14 mouse cellular contexts compared by ENCODE assay signal in genomic region chr1:23845007-23845406, GRCm38 (mm10).
"Had no signal": no experiment of that assay in that cellular context is flagged by ENCODE, and none has a peak within 500 bp of the region (broad histone marks: within the 10 kb centered on the region; RNA-seq: fewer than 3 reads in every experiment).

No protein-coding gene starts in this region.

- H3K4me1 ChIP-seq: limb, embryonic 10.5 days; liver, embryonic 15.5 days; midbrain, embryonic 12.5 days; stomach, embryonic 15.5 days had no signal

- H3K4me3 ChIP-seq: limb, embryonic 10.5 days; liver, embryonic 15.5 days; megakaryocyte, embryonic 14.5 days; midbrain, embryonic 12.5 days; stomach, embryonic 15.5 days had no signal

- H3K9me3 ChIP-seq: limb, embryonic 10.5 days; liver, embryonic 15.5 days; megakaryocyte, embryonic 14.5 days; midbrain, embryonic 12.5 days; stomach, embryonic 15.5 days had no signal

- H3K9ac ChIP-seq: liver, embryonic 15.5 days; lung, embryonic 14.5 days; midbrain, embryonic 12.5 days; stomach, embryonic 15.5 days had no signal

- H3K4me2 ChIP-seq: liver, embryonic 11.5 days; liver, embryonic 15.5 days; lung, embryonic 14.5 days; midbrain, embryonic 12.5 days; stomach, embryonic 15.5 days had no signal

- DNase-seq: kidney, postnatal 25 days; layer of hippocampus, adult 9-11 months; lung, embryonic 14.5 days; lung, postnatal 10 days; right cerebral cortex, postnatal 14 days; thymus, adult 2 months; thymus, postnatal 25 days had no signal

- H3K27ac ChIP-seq: limb, embryonic 10.5 days; liver, embryonic 15.5 days; macrophage; midbrain, embryonic 12.5 days; stomach, embryonic 15.5 days had no signal

- H3K27me3 ChIP-seq: liver, embryonic 15.5 days; megakaryocyte, embryonic 14.5 days; midbrain, embryonic 12.5 days; stomach, embryonic 15.5 days had no signal
